In the genomic region with DNA sequence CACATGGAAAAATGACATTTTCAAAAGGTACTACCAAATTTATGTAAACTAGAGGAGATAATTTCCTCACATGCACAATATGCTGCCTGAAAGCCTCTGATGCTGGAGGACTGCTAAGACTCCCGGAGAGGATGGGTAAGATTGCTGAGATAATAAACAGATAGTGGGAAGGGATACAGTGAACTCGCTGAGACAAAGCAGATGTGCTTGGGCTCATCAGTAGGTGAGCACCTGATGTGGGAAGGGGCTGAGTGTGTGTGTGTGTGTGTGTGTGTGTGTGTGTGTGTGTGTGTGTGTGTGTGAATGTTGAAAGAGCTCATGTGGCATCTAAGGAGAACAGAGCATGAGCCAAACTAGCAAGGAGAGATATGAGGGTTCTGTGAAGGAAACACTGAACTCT, we compare ENCODE assay signal across 13 mouse cellular contexts.
"Had no signal": no experiment of that assay in that cellular context is flagged by ENCODE, and none has a peak within 500 bp of the region (broad histone marks: within the 10 kb centered on the region; RNA-seq: fewer than 3 reads in every experiment).

No protein-coding gene starts in this region.

- ATAC-seq: liver, postnatal 0 days; midbrain, embryonic 13.5 days; midbrain, embryonic 15.5 days had no signal

- DNase-seq: liver, postnatal 0 days; lung, adult 2 months; right cerebral cortex, postnatal 14 days; thymus, adult 2 months; thymus, postnatal 25 days; thymus, postnatal 4 days had no signal

- H3K9ac ChIP-seq: liver, postnatal 0 days; lung, embryonic 15.5 days; midbrain, embryonic 13.5 days; midbrain, embryonic 15.5 days; neural tube, embryonic 12.5 days had no signal

- H3K9me3 ChIP-seq: lung, embryonic 15.5 days; megakaryocyte, embryonic 14.5 days; midbrain, embryonic 13.5 days; midbrain, embryonic 15.5 days; neural tube, embryonic 12.5 days had no signal

- H3K27ac ChIP-seq: lung, embryonic 15.5 days; macrophage; midbrain, embryonic 13.5 days; midbrain, embryonic 15.5 days; neural tube, embryonic 12.5 days had no signal

- H3K27me3 ChIP-seq: lung, embryonic 15.5 days; megakaryocyte, embryonic 14.5 days; midbrain, embryonic 13.5 days; midbrain, embryonic 15.5 days; neural tube, embryonic 12.5 days had no signal

- H3K4me2 ChIP-seq: lung, embryonic 15.5 days; midbrain, embryonic 11.5 days; midbrain, embryonic 13.5 days; midbrain, embryonic 15.5 days; neural tube, embryonic 12.5 days had no signal

- H3K4me3 ChIP-seq: lung, embryonic 15.5 days; megakaryocyte, embryonic 14.5 days; midbrain, embryonic 13.5 days; midbrain, embryonic 15.5 days; neural tube, embryonic 12.5 days had no signal

- H3K36me3 ChIP-seq: lung, embryonic 15.5 days; midbrain, embryonic 13.5 days; midbrain, embryonic 15.5 days; neural tube, embryonic 12.5 days had no signal

- H3K4me1 ChIP-seq: lung, embryonic 15.5 days; megakaryocyte, embryonic 14.5 days; midbrain, embryonic 13.5 days; midbrain, embryonic 15.5 days; neural tube, embryonic 12.5 days had no signal
